Mouse (Mus musculus) gastrocnemius, adult 18-20 months (tissue): ENCODE results near the gene Fam114a1. TPM values are rescaled to one million over a fixed set of nuclear protein-coding genes. Genes with fewer than 3 reads are reported as not detected.

ENCODE experiments used
- DNase-seq: peaks from one replicate; pipeline ENCODE4 v3.0.0; 2021; ENCODE audit warnings: low spot score
- long read RNA-seq, 2 experiments: library from polyadenylated mRNA; stranded (forward); transcript quantifications; one replicate each; pipeline ENCODE4 v2.0.0; 2021
- total RNA-seq, 2 experiments: library from RNA; stranded (reverse); gene quantifications; 2 replicates each; pipeline ENCODE4 v1.2.3; 2021

The Fam114a1 gene
- total RNA-seq = 1 to 10 TPM; 3.7 to 8.3 TPM
- long read RNA-seq, experiment 1, partial matches to known transcripts = 1 of 5 reads
- long read RNA-seq, experiment 1, other reads (novel, unspliced or antisense) = 1 of 5 reads
- long read RNA-seq, experiment 2 = 0 reads

DNA sequence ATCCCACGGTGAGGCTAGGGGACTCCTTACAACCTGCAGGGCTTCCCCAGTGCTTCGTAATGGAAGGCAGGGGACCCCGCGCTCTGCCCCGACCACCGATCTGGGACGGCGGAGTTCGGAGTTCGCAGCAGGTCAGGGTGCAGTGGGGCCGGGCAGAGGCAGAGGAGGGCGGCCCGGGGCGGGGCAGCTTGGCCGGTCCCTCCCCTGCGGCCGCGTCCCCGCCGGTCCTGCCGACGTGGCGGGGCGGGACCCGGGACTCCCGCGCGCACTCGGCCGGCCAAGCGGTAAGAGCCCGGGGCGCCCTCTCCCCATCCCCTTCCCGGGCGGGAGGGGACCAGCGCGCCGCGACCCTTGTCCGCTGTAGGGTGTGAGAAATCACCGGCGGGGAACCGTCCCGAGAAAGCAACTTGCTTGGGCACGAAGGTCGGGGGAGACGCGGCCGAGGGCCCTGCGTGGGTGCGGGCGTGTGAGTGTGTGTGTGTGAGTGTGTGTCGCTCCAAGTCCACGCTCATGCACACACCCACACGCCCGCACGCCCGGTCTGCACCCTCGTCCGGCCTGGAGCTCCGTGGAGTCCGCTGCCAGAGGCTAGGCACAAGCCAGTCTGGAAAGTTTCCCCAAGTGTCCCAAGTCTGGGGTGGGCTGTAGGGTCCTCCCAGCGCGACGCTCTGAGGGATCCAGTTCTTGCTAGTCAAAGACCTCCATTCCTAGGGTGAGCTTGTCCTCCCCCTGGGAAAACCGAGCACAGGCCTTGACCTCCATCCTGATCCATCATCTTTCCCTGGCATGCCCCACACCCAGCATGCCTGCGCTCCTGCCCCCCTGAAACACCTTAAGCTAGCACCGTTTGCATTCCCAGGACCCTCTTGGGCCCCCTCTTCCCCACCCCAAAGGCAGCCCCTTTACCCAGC lies at the start of gene Fam114a1:
TSS of gene Fam114a1 (plus strand) at position 211 of the 911 bp plus-strand sequence.
- peak; percentile 71 for DNase-seq

DNA sequence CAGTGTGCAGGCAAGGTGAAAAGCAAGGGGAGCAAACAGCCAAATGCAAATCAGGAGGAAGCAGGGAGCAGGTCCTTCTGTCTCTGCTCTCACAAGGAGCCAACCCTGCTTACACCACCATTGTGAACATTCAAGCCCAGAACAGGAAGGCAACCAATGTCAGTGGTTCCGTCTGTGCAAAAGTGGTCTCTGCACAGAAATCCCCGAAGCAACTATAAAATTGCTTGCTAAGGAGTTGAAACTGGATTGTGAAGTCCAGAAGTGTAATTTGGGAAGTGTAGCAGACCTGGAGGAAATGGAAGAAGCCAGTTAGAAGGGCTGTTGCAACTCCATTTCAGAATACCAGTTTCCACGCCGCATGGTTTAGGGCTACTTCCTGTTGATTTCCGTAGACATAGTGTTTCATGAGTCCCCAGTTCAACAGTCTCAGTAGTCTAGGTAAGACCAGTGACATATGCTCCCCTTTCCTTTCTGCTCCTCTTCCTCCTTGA lies 46.9 kb upstream of the Fam114a1 start:
- DNase-seq = no peak

DNA sequence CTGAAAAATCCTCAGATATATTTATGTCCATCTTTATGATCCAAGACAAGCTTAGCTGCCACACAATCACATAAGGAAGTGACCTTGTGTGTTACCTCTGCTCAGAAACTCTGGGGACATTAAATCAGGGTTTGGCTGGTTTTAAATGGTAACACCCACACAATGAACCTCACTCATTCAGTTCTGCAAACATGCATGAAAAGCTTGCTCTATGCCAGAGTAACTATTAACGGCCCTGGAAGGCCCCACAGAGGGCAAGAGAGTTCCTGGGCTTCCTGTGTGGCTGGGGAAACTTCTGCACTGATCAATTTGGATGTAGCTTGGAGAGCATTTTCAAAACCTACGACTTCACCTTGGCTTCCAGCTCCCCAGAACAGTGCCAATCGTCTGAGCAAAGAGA lies 37.7 kb upstream of the Fam114a1 start:
- DNase-seq = no peak

DNA sequence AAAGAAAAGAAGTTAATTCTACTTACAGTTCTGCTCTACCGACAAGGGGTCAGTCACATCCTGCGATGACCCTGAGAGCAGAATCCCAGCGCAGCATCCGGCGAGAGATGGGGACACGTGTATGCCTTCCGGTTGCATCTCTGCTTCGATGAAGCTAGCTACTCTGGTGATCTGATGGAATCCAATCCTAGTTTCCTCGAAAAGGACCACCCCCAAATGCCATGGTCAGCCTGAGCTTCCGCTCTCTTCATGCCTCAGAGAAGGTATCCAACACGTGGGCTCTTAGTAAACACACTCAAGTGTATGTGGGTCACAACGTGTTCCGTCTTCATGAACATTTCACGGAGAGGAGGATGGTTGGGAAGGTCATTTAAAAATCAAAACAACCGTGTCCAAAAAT lies 37.1 kb upstream of the Fam114a1 start:
- DNase-seq = no peak

DNA sequence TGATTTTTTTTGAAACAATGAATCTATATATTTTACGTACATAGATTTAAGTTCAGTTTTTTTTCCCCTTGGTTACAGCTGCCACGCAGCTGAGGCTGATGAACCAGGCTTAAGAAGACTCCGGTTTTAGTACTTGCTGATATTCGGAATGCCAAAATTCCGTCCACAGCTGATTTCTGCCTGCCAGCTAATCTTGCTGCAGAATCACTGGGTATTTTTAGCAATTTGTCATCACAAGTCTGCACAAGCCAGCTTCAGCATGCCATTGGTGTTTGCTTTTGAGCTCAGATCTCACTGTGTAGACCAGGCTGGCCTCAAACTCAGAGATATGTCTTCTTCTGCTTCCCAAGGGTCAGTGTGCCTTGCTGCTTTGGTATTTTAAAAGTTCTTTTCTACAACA lies 18.4 kb upstream of the Fam114a1 start:
- no peak for DNase-seq

DNA sequence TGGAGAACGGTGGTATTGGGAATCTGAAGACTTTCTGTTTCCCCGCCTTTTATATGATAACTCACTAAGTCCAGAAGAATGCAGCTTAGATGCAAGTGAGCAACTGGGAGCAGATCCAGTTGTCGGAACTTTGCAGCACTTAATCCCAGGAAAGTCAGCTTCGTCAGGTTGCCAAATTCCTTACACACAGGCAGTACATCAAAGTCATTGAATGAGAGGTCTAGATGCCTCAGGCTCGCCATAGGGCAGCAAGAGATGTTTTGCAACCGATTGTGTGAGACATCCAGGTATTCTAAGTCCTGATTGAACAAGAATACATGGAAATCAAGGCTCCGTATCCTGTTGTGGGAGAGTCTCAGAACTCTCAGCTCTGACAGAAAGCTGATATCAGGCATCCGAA lies 14.9 kb upstream of the Fam114a1 start:
- DNase-seq = no peak

DNA sequence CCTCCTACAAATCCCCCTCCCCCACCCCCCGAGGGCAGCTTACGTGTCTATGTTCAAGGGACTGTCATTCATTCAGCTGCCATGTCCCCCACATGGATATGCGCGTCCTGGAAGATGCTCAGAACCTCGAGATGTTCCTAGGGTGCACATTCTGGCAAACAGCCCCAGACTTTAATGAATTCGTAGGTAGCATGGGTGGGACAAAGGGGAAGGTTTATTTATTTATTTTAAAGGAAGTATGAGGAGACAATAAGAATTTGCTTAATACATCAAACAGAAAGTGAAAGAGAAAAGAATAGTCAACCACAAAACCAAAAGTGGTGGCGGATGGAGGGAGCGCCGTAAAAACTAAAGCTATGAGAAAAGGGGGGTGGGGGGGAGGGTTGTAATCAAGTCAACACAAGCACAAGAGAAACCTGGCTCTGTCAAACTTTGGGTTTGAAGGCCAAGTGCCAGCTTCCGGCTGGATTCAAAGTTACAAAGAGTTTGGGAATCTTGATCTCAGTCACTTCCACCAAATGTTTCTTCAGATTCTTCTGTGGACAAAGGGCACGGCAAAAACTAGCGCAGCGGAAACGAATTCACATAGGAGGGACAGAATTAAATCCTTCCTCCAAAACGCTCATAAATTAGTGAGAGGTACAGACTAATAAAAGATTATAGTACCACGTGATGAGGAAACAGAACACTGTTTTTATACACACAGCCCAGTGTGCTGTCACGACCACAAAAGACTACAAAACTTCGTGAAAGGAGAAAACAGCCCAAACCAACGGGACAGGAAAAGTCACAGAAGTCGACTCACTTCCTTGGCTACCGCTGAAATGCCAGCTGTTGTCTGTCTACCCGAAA lies 10.7 kb upstream of the Fam114a1 start:
- no peak for DNase-seq

DNA sequence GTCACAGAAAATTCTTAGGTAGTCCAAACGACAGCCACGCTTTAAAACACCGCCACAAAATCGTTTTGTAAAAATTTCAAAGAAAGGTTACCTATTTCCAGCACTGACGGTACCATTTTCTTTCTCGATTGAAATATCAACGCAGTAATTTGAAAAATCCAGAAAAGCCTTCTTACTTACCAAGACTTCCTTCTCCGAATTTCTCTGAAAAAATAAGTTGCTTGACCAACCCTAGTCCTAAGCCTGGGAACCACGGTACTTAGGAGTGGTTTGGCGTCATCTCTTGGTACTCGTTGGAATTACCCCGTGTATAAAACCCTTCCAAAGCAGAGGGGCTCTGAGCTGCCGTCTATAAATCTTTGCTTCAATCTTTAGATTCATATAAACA lies 10.0 kb upstream of the Fam114a1 start, which contains the start of gene Tlr6:
TSS of gene Tlr6 (minus strand) at position 255 of the 388 bp plus-strand sequence.
- DNase-seq = peak; percentile 60

DNA sequence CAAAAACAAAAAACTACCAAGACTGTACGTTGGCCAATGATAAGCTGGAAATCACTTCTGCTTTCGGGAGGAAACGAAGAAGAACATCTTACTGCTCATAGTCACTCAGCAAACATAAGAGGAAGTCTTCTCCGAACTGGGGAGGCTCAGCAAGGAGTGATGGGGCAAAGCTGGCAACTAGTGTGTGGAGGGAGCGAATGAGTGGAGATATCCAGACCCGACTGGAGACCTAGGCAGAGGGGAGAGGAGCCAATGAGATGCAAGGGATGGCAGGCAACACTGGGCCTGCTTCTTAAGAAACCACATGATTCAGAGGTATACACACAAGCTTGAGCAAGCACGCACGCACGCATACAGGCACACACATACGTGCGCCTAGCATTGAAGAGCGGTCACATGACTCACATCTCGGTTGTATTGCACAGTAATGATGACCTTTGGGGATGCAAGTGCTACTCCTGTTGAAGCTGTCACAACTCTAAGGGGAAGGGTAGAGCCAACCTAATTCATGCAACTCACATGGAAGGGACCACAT lies 8.9 kb upstream of the Fam114a1 start:
- DNase-seq = no peak

DNA sequence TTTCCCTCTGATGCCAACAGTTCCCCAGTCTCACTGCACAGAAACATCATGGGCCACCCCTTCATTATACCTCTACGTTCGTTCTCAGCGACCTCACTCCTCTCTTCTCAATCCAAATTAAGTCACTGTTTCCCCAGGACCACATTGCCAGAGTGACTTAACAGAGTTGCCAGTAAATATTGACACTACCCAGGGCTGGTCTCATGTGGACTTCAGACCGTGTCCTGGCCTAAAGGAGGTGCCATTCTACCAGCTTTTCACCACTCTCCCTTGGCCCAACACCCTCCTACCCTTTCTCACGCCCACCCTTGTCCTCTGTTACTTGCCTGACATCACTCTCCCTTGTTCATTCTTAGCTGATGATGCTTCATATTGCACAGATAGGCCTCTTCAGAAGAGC lies 6.6 kb upstream of the Fam114a1 start:
- no peak for DNase-seq

DNA sequence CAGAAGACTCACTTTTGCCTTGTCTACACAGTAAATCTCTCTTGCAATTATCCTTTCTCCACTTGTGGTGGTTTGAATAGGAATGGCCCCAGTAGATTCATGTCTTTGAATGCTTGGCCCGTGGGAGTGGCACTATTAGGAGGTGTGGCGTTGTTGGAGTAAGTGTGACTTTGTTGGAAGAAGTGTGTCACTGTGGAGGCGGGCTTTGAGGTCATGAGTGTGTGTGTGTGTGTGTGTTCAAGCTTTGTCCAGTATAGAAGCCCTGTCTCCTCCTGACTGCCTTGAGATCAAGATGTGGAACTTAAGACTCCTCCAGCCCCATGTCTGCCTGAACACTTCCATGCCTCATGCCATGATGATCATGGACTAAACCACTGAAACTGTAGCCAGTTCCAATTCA lies 6.1 kb upstream of the Fam114a1 start:
- DNase-seq = no peak

DNA sequence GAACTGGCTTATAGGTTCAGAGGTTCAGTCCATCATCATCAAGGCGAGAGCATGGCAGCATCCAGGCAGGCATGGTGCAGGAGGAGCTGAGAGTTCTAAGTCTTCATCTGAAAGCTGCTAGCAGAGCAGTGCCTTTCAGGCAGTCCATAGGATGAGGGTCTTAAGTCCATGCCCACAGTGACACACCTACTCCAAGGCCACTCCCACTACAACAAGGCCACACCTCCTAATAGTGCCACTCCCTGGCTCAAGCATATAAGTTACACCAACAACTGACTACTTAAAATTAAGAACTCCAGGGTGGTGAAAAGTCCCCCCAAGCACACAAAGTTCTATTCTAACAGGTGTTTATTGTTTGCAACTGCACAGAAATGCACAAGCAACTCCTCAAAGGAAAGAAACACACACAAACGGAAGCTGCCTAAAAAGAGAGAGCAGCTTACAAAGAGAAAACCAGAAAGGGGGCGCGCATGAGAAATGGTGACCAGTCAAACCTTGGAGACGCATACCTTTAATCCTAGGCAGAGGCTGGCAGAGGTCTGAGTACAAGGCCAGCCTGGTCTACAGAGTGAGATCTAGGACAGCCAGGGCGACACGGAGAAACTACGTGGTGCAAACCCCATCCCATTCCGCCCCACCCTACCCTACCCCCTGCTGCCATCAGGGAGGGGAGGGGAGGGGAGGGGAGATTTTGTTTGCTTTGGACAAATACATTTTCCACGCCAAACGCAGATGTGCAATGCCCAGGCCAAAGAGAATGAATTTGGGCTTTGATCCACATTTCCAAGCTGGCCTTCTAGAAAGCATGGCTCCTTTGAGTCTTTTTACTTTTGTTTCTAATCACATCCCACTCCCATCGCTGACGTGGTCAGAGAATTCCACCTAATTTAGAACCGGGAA lies 660 bp upstream of the Fam114a1 start:
- DNase-seq = no peak

DNA sequence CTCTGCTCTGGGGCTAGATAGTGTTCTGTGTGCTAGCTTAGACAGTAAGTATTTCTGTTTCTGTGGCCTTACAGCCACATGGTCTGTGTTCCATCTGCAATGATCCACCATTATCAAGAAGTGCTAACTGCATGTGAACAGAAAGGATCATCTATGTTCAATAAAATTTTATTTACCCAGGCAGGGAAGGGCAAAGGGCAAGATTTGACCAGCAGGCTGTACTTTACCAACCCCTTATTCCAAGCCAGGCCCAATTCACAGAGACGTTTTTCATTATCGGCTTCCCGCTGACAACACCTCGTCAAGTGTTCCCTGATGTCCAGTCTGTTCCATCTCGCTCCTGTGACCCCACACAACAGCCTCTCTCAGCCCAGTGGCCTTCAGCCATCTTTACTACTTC lies 5.2 kb downstream of the Fam114a1 start:
- no peak for DNase-seq

DNA sequence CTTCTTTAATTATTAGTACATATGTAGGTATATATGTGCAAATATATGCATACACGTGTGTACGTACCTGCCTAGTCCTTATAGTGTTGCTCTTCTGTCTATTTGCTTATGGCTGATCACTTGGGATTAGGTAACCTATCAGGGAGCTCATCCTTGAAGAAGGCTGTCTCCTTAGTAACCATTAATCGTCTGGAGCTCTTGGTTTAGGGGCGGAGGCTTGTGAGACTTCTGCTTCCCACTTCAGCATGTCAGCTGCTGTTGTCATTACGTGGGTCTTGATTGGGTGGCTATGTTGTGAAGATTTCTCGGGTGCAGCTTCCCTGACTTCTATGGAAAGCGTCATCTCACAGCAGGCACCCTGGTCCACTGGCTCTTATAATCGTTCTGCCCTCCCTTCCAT lies 7.3 kb downstream of the Fam114a1 start:
- no peak for DNase-seq

DNA sequence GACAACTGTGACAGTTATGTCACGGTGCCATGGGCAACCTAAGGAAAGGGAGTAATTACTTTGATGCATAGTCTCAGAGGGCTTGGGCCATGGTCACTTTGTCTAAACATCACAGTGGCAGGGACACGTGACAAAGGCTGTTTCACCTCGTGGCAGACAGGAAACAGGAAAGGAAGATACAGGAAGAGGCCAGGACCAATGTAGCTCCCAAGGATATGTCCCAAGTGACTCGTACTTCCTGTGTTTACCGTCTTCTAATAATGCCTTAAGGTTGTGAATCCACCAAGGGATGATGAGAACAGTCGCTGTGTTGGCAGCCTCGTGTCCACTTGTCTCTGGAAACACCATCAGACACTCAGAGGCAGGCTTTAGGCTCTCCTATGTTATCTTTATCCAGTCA lies 16.1 kb downstream of the Fam114a1 start:
- no peak for DNase-seq

DNA sequence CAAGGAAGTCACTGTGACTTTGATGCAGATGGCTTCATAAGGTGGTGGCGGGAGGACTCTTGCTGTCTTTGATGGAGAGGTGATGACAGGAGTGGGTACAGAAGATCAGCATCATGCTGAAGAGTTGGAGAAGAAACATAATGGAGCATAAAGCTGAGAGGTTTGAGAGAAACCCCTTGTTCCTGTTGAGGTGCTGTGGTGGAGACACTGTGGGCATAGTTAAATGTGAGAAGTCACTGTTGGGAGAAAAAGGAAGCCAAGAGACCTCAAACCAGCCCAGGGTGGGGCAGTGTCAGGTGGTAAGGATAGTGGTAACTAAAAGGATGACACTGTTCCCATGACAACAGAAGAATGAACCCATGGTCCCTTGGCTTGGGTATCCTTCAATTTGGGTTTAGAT lies 20.1 kb downstream of the Fam114a1 start:
- DNase-seq = no peak

DNA sequence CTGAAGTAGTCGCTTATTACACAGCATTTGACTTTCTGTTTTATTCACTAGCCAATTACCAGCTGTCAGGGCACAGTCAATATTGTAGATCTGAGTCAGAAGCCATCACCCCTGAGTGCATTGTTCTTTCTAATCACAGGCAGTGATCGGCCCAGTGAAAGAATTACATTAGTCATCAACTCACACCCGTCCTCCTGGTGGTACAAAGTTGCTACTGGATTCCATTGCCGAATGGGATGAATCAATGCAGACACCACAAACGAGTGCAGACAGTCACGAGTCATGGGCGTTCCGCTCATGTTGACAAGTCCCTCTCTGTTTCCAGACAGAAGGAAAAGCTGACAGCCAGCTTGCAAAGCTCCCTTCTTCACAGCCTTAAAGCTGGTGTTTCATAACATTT lies 22.7 kb downstream of the Fam114a1 start:
- peak; percentile 9 for DNase-seq

DNA sequence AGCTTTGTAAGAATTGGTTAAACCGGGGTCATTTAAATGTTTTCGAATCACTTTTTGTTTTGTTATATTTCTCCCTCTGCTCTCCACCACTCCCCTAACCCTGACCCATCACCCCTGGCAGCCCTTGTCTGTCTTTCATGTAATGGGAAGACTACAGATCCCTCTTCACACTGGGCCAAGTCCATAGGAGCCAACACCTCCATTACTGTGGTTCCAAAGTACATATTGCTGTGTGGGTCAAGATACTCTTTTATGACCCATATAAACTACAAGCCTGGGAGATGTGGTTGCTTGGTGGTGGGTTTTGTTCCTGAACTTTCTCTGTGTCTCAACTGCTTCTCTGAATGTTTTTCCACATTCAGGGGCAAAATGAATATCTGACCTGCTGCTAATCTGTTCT lies 25.5 kb downstream of the Fam114a1 start:
- no peak for DNase-seq

DNA sequence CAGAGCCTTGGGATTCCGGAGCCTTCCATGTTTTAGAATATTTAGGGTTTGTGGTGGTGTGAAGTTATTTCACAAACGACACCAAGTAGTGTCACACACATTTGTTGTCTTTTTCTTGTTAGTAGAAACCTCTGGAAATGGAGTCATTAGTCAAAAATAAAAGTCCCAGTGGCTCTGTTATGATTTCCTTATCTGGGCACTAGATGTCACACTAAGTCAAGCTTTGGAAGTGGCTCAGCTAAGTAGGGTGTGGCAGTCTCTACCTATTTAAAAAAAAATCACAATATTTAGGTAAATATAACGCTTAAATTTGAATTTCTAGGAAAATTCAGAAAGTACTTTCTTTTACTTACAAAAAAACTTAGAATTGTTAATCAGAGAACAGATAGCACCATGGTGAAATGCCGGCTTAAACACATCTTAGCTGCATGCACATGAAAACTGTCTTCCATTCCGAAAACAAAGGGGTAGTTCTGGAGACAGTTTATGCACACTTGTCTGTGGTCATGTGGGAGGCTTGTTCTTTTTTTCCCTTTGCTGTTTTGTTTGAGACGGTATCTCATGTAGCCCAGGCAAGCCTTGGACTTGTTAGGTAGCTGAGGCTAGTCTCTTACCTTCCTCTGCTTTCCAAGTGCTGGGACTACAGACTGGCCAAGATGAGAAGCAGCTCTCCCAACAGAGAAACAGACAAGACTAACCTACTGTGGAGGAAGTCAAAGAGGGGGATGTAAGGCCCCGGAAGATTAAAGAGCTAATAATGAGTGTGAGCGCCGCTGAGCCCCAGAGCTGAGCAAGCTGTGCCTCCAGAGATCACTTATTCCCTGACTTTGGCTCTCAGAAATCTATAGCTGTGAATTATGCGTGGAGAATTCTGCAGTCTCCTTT lies 33.3 kb downstream of the Fam114a1 start:
- peak; percentile 12 for DNase-seq
